Mouse (Mus musculus): ENCODE data around the gene Slc9a9.

Gene Slc9a9

DNA sequence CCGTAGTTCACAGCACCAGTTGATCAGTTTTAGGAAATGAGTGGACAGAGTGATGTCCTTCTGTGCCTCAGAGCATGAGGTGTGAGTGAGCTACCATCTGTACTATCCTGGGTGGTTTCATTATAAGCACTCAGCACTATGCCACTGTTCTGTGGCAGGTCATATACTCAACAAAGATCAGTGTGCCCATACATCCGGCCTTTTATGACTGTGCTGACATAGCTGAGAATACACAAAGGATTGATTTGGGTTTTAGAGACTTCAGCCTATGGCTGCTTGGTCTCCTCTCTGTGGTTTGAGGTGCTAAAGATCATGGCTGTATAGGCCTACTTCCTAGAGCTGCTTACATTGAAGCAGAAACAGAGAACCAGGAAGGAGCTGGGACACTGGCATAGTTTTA is 12.6 kb downstream of the Slc9a9 start:
- DNase-seq (ENCODE audit: low read depth, low spot score) = no peak

DNA sequence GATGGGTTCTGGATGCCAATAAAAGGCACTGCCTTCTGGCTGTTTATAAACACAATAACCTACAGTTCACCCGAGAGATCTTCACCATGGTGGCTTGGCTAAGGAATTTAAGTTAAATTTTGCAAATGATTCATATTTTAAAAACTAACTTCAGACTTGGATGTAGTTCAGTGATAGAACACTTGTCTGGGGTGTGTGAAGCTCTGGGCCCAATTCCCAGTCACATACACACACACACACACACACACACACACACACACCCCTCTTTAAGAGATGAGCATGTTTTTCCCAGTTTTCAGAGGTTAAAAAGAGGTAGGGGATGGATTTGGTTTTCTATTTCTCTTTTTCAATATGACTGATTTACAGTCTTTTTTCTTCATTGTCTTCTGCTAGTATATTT is 15.9 kb downstream of the Slc9a9 start:
- DNase-seq (ENCODE audit: low read depth, low spot score) = no peak

- no peak for DNase-seq (ENCODE audit: low read depth, low spot score)
Measured at GRCm38 (mm10) chr9:94686380-94686779, 16.7 kb downstream of the Slc9a9 start.

DNA sequence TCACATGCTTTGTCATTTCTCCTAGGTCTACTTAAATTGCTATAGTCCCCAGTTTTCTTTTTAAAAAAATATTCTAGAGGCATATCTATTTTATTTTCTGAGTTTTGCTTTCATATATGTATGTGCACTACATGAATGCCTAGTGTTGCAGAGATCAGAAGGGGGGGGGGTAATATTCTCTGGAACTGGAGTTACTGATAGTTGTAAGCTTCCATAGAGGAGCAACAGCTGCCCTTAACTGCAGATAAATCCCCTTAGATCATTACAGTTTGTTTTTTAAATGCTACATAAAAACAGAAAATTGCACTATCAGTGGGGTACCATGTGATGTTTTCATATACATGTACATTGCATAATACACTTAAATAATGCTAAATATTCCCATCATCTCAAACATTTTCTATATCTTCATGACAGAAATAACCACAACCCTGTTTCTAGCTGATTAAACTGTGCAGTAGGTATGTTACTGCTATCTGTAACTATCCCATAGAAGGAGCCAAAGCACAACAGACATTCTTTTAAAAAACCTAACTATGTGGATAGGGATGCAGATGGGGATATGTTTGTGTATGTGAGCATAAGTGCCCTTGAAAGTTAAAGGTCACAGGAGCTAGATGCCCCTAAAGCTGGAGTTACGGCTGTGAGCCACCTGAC is 17.6 kb downstream of the Slc9a9 start:
- DNase-seq (ENCODE audit: low read depth, low spot score) = no peak

DNA sequence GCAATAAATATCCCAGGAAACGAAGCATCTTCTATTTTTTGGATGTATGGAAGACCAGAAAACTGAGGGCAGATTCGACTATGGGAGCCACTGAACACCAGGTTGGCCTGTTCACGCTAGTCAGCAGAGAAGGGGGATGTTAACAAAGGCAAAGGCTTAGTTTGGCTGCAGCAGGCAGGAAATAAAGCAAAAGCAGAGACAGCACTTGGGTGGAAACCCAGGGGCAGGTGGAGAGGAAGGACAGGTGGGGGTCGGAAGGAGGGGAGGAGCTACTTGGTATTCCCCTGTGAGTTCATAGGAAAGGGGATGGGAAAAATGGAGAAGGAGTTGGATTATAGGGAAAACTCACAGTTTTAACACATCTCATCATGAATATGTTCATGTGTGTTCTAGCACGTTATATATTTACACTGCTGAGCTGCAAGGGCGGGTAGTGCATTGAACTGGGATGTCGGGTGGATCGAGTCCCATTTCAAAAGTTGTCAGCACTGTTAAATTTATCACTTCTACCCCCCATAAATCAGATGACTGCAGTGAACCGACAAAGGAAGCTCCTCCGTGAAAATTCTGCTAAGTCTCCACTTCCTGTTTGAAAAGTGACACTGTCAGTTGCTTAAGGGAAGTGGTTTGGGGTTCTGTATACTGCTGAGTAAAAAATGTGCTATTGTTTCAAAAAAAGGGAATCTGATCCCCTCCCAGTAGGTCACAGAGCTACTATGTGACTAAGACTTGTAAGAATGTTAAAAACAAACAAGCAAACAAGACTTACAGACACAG is 21.8 kb downstream of the Slc9a9 start:
- no peak for DNase-seq (ENCODE audit: low read depth, low spot score)

DNA sequence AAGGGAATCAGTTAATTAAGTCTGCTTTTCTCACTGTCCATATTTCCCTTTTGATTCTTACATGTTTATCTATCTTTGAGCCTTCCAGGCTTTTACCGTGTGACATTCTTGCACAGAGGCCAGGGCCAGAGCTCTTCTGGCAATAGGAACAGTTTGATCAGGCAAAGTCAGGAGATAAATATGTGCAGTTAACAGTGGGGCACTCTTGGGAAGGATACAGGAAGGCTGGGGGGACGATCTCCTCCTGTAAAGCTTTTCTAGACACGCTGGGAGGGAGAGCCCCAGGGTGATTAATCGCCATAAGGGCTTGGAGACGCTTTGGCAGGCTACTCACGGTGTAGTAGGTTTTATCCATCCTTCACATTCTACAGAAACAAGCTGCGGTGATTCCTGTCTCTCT is 22.4 kb downstream of the Slc9a9 start:
- no peak for DNase-seq (ENCODE audit: low read depth, low spot score)

- DNase-seq (ENCODE audit: low read depth, low spot score) = no peak
Measured at GRCm38 (mm10) chr9:94694243-94694642, 24.5 kb downstream of the Slc9a9 start.

DNA sequence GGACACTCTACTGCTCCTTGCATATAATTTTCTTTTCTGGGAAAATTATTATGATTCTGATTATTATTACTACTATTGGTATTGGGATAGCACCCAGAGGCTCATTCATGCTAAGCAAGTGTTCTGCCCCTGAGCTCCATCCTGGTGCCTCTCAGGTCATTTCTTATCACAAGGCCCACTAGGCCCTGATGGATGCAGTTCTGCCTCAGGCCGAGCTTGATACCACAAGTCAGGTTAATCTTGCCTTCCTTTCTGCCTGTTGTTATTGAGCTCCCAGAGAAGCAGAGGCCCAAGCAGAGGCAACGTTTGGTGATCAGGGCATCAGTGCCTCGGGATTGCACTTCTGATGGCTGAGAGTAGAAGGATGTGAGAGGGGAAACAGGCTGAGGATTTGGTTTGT is 25.3 kb downstream of the Slc9a9 start:
- DNase-seq (ENCODE audit: low read depth, low spot score) = no peak

GRCm38 (mm10) chr9:94696539-94697079 is 26.9 kb downstream of the Slc9a9 start:
- DNase-seq (ENCODE audit: low read depth, low spot score) = no peak

GRCm38 (mm10) chr9:94698175-94698574 is 28.5 kb downstream of the Slc9a9 start:
- no peak for DNase-seq (ENCODE audit: low read depth, low spot score)

DNA sequence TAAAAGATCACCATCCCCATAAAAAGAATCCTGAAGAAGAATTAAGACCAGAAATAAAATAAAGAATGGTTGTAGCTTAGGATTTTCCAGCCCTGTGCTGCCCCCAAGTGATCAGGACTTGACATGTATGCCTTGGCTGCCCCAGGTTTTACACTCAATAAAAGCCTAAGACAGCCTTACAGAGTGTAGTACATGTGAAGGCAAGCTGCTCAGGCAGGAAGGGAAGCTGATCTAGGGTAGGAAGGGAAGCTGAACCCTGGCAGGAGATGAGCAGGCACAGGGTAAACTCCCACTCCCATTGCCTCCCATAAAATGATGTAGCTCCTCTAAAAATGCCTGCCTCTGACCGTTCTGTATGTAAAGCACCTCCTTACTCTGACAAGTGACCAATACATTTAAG is 30.8 kb downstream of the Slc9a9 start:
- no peak for DNase-seq (ENCODE audit: low read depth, low spot score)

GRCm38 (mm10) chr9:94701193-94701869 is 31.6 kb downstream of the Slc9a9 start:
- no peak for DNase-seq (ENCODE audit: low read depth, low spot score)

DNA sequence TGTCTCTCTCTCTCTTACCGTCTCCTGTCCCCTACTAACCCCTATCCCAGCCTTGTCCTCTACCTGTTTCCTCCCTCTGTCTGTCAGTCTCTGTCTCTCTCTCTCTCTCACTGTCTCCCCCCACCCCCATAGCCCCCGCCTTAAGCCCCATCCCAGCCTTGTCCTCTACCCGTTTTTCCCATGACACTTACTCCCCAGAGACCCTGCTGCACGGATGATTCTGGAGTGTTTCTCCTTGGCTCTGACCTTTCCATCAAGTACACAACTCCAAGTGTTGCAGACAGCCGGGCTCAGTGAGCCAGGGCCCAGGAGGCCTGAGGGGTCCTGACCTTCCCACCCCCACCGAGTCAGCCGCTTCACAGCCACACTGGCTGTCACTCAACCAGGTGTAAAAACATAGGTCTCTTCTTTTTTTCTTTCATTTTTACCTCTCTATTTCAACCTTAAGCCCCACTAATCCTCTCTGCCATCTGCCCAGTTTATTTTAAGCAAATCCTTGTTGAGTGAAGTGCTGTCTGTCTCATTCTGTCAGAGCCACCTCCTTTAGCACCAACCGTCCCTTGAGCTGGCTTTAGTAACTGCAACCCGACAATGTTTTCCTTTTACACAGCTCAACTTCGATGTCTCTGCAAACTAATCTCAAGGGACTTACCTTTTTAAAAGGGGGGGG is 32.4 kb downstream of the Slc9a9 start:
- DNase-seq (ENCODE audit: low read depth, low spot score) = no peak

GRCm38 (mm10) chr9:94704986-94705757 is 35.5 kb downstream of the Slc9a9 start:
- DNase-seq (ENCODE audit: low read depth, low spot score) = no peak

DNA sequence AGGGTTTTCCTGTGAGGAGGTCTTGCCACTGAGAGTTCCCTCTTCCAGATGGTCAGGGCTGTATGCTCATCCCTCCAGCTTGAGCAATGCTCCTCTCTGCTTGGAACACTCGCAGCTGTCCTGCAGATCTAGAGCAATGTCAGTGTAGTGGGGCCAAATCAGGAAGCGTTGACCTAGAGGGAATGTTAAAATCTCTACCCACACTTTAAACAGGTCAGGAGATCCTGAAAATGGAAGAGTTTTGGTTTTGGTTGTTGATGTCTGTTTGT is 36.0 kb downstream of the Slc9a9 start:
- no peak for DNase-seq (ENCODE audit: low read depth, low spot score)

- DNase-seq (ENCODE audit: low read depth, low spot score) = no peak
Measured at GRCm38 (mm10) chr9:94712084-94712483, 42.4 kb downstream of the Slc9a9 start.

DNA sequence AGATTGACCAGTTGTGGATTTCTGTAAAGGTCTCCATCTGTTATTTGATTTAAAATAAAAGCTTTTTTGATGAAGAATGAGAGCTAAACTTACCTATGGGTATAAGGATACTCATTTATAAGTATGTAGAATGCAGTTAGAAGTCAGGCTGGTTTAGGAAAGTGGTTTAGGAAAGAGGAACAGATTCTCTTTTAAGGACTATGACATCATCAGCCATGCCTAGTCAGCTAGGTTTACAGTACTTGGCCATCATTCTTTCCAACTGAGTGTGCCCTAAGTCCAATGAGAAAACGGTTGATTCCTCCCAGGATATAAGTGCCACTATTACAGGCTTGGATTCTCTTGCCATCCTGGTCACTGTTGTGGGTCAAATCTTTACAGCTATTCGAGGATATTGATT is 47.0 kb downstream of the Slc9a9 start:
- DNase-seq (ENCODE audit: low read depth, low spot score) = no peak

- DNase-seq (ENCODE audit: low read depth, low spot score) = no peak
Measured at GRCm38 (mm10) chr9:94723631-94724030, 53.9 kb downstream of the Slc9a9 start.

DNA sequence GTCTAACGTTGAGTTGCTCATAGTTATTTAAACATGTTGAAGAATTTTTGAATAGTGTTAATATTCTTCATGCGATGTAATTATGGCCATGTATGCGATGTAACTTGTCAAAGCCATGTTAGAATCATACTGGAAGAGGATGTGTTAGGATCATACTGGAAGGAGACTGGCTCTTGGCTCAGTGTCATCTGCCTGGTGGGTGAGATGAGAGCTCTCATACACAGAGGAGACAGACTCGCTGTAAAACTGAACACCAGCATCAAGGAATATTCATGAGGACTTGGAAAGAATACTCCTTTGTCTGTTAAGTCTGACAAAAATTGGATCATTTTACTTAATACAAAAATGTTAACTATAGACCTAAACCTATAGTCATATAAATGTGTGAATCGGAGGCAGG is 55.4 kb downstream of the Slc9a9 start:
- no peak for DNase-seq (ENCODE audit: low read depth, low spot score)

DNA sequence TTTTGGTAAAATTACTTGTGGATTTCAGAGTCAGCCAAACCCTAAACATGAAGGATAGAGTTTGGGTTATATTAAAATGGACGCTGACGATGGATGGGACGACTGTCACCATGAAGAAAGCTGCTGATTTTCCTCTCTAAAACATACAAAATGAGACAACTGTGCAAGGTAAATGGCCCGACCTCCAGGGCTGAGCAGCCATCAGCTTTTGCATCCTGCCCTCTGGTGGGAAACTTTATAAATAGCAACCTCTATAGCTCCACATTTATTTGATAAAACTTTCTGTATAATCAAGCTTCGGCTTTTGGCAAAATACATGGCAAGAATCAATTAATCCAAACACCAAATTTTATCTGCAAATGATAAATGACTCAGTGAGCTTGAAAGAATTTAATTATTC is 57.7 kb downstream of the Slc9a9 start:
- DNase-seq (ENCODE audit: low read depth, low spot score) = peak; percentile 27

DNA sequence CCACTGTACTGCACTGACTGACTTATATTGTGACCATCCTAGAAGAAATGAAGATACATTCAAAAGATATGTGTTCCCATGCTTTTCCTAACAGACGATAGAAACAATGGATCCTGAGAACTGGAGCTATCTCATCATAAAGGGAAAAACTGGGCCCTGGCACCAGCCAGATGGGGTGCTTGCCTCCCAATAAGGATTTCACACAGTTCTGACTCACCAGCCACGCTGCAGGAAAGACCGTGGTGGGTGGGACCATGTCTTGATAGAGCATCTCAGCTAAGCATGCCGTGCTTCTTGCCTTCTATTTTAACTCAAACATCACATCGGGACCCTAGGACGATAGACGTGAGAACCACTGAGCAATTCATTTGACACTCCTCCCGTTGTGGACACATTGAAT is 60.7 kb downstream of the Slc9a9 start:
- DNase-seq (ENCODE audit: low read depth, low spot score) = no peak

- DNase-seq (ENCODE audit: low read depth, low spot score) = no peak
Measured at GRCm38 (mm10) chr9:94732136-94732535, 62.4 kb downstream of the Slc9a9 start.
